Mouse (Mus musculus) CH12.LX (cell line): Measurements from ENCODE around the gene Perp. TPM values are rescaled to one million over a fixed set of nuclear protein-coding genes. Genes with fewer than 3 reads are reported as not detected.

Experiments used
- DNase-seq: peaks from one replicate; pipeline ENCODE4 v3.0.0-alpha.2; 2013; ENCODE audit errors: extremely low read depth
- H3K27ac ChIP-seq: 2 replicates; pipeline ENCODE4 v1.5.1; 2012; ENCODE audit warnings: low read depth, mild to moderate bottlenecking, control low read depth, moderate library complexity; ENCODE audit not compliant: insufficient read depth
- H3K27me3 ChIP-seq: replicated peaks from 2 replicates; pipeline ENCODE3; 2012; ENCODE audit warnings: inconsistent platforms
- H3K36me3 ChIP-seq, 2 experiments: replicated peaks in 1 of 2; 2 replicates each; pipeline versions ENCODE3 to v1.6.1; 2012; ENCODE audit warnings: inconsistent platforms in 1 of 2, low read length in 1 of 2, mild to moderate bottlenecking in 1 of 2, mixed read lengths in 1 of 2, moderate library complexity in 1 of 2; ENCODE audit not compliant: control insufficient read depth in 1 of 2, insufficient read depth in 1 of 2
- H3K4me1 ChIP-seq, 2 experiments: 2 replicates each; pipeline ENCODE4 v1.6.1; 2012; ENCODE audit warnings: inconsistent platforms in 1 of 2, moderate library complexity in 1 of 2; ENCODE audit not compliant: insufficient read depth in 2 of 2, control insufficient read depth in 1 of 2
- H3K4me2 ChIP-seq: 2 replicates; pipeline ENCODE4 v1.6.1; 2012; ENCODE audit warnings: low read depth, mild to moderate bottlenecking, control low read depth; ENCODE audit not compliant: poor library complexity, insufficient read depth, severe bottlenecking
- H3K4me3 ChIP-seq, 3 experiments: fragments of 150-350 bp in 1 of 3; sonication (generic) in 1 of 3; replicated peaks in 1 of 3; 2 replicates each; pipeline versions ENCODE3 to v1.5.1; 2011 to 2012; ENCODE audit warnings: low read depth in 2 of 3, low read length in 2 of 3, mild to moderate bottlenecking in 2 of 3, moderate library complexity in 2 of 3, control low read depth in 1 of 3, improper control_type of control experiment in 1 of 3, inconsistent platforms in 1 of 3, mixed read lengths in 1 of 3; ENCODE audit not compliant: poor library complexity in 1 of 3
- H3K79me2 ChIP-seq: replicated peaks from 2 replicates; pipeline ENCODE4 v1.6.1; 2012; ENCODE audit warnings: mild to moderate bottlenecking, moderate library complexity; ENCODE audit not compliant: control insufficient read depth, poor library complexity, insufficient read depth, severe bottlenecking; ENCODE audit errors: extremely low read depth
- H3K9ac ChIP-seq: 2 replicates; pipeline ENCODE4 v1.6.1; 2012; ENCODE audit warnings: low read depth, mild to moderate bottlenecking, control low read depth, moderate library complexity; ENCODE audit not compliant: insufficient read depth
- H3K9me3 ChIP-seq: replicated peaks from 2 replicates; pipeline ENCODE3; 2012; ENCODE audit warnings: low read length, inconsistent platforms, mixed read lengths
- E2F4 ChIP-seq: IDR thresholded peaks from 2 replicates; pipeline ENCODE4 v1.6.1; 2011; ENCODE audit warnings: low read depth, low read length, improper control_type of control experiment; ENCODE audit not compliant: insufficient replicate concordance
- EP300 ChIP-seq: IDR thresholded peaks from 2 replicates; pipeline ENCODE4 v1.6.1; 2011; ENCODE audit warnings: low read length, improper control_type of control experiment
- JUN ChIP-seq: IDR thresholded peaks from 2 replicates; pipeline ENCODE4 v1.6.1; 2011; ENCODE audit warnings: low read depth, mild to moderate bottlenecking, low read length, improper control_type of control experiment, moderate library complexity; ENCODE audit not compliant: insufficient read depth
- KAT2A ChIP-seq: IDR thresholded peaks from 2 replicates; pipeline ENCODE4 v1.6.1; 2012; ENCODE audit warnings: low read length, improper control_type of control experiment, inconsistent platforms; ENCODE audit not compliant: insufficient replicate concordance
- MAFK ChIP-seq: IDR thresholded peaks from 2 replicates; pipeline ENCODE4 v1.6.1; 2011; ENCODE audit warnings: low read length, improper control_type of control experiment; ENCODE audit not compliant: insufficient replicate concordance
- MAX ChIP-seq: IDR thresholded peaks from 2 replicates; pipeline ENCODE4 v1.6.1; 2011; ENCODE audit warnings: low read length, improper control_type of control experiment
- MEF2A ChIP-seq: IDR thresholded peaks from 2 replicates; pipeline ENCODE4 v1.6.1; 2014; ENCODE audit warnings: low read depth, mild to moderate bottlenecking, inconsistent platforms, low read length, improper control_type of control experiment, borderline replicate concordance
- POLR2AphosphoS2 ChIP-seq: IDR thresholded peaks from 2 replicates; pipeline ENCODE4 v1.6.1; 2011; ENCODE audit warnings: low read depth, low read length, improper control_type of control experiment
- RCOR1 ChIP-seq: conservative IDR thresholded peaks from 2 replicates; pipeline ENCODE4 v1.6.1; 2012; ENCODE audit warnings: low read depth, mild to moderate bottlenecking, inconsistent platforms, low read length, improper control_type of control experiment
- SIN3A ChIP-seq: IDR thresholded peaks from 2 replicates; pipeline ENCODE4 v1.6.1; 2012; ENCODE audit warnings: low read length, improper control_type of control experiment, inconsistent platforms
- TBP ChIP-seq: conservative IDR thresholded peaks from 2 replicates; pipeline ENCODE4 v1.6.1; 2011; ENCODE audit warnings: low read depth, low read length, improper control_type of control experiment
- TCF12 ChIP-seq: IDR thresholded peaks from 2 replicates; pipeline ENCODE4 v1.6.1; 2014; ENCODE audit warnings: low read depth, mild to moderate bottlenecking, inconsistent platforms, low read length, improper control_type of control experiment
- USF1 ChIP-seq: IDR thresholded peaks from 2 replicates; pipeline ENCODE4 v1.6.1; 2014; ENCODE audit warnings: low read depth, mild to moderate bottlenecking, inconsistent platforms, low read length, improper control_type of control experiment
- ZC3H11A ChIP-seq: IDR thresholded peaks from 2 replicates; pipeline ENCODE4 v1.6.1; 2012; ENCODE audit warnings: low read depth, mild to moderate bottlenecking, inconsistent platforms, low read length, improper control_type of control experiment
- ZMIZ1 ChIP-seq: IDR thresholded peaks from 2 replicates; pipeline ENCODE4 v1.6.1; 2012; ENCODE audit warnings: low read depth, mild to moderate bottlenecking, inconsistent platforms, low read length, improper control_type of control experiment
- dilution Hi-C: fragments of 300-500 bp; cut with MboI; formaldehyde crosslinking; loops from 2 replicates; pipeline ENCODE4 v1.14.3; 2020; ENCODE audit warnings: low sequenced_read_pairs; ENCODE audit not compliant: extremely low pct_unique_long_range_greater_than_20kb, extremely low pct_ligation_motif_present
- in situ Hi-C: fragments of 300-500 bp; cut with MboI; formaldehyde crosslinking; loops from 3 replicates; pipeline ENCODE4 v1.14.3; 2019; ENCODE audit warnings: low sequenced_read_pairs, low pct_ligation_motif_present, low pct_unique_long_range_greater_than_20kb, mixed read lengths
- polyA plus RNA-seq: library from polyadenylated mRNA; unstranded; fragments of >175 nt; gene quantifications from 2 replicates; pipeline ENCODE4 v1.2.1, GENCODE M21; 2012; ENCODE audit warnings: low read depth; ENCODE audit not compliant: insufficient read length
- total RNA-seq, 2 experiments: library from RNA; depleted of rRNA; stranded (reverse); fragments of 300-350 nt in 1 of 2; fragments of >200 nt in 1 of 2; gene quantifications; 2 replicates each; pipeline ENCODE4 v1.2.3; 2012 to 2014

Gene Perp
- total and polyA plus RNA-seq, 3 experiments: 0.51 TPM; not detected in 2

- dilution Hi-C loops (no loop called here), in situ Hi-C loops (loop anchor here (25.0 kb wide), 1 partner anchor 317 kb away; no protein-coding TSS in a partner anchor)
- no peak for DNase-seq
- H3K9me3 ChIP-seq: no peaks in the 10 kb centered on the region
- H3K9ac ChIP-seq: no peak overlapping the region
- H3K4me2 ChIP-seq: no peak overlapping the region
- TF ChIP-seq ZMIZ1 (no peak), KAT2A (no peak), MAFK (no peak), E2F4 (no peak), MAX (no peak), SIN3A (no peak), TCF12 (no peak), POLR2AphosphoS2 (no peak), JUN (no peak)
- no peak overlapping the region for H3K4me3 ChIP-seq
- no peaks in the 10 kb centered on the region for H3K27me3 ChIP-seq
- H3K4me1 ChIP-seq: peaks cover 7 to 39% of the 10 kb centered on the region in 2 experiments
- no peaks in the 10 kb centered on the region for H3K36me3 ChIP-seq
- H3K79me2 ChIP-seq: no peaks in the 10 kb centered on the region
- no peak overlapping the region for H3K27ac ChIP-seq
These were observed 34.3 kb downstream of the Perp start for GRCm38 (mm10) chr10:18879160-18879559.

- TF ChIP-seq MEF2A (no peak), TCF12 (no peak), SIN3A (no peak), USF1 (no peak), EP300 (peak; percentile 37; the same call in 1 of the 2 replicates), ZC3H11A (no peak), TBP (no peak), RCOR1 (no peak)
- Histone ChIP-seq H3K4me1 (peaks cover 7 to 44% of the 10 kb centered on the region in 2 experiments), H3K4me3 (no peak overlapping the region), H3K36me3 (no peaks in the 10 kb centered on the region), H3K4me2 (no peak overlapping the region), H3K9ac (no peak overlapping the region), H3K27ac (no peak overlapping the region), H3K9me3 (no peaks in the 10 kb centered on the region), H3K27me3 (no peaks in the 10 kb centered on the region), H3K79me2 (no peaks in the 10 kb centered on the region)
- in situ Hi-C loops (loop anchor here (25.0 kb wide), 1 partner anchor 317 kb away; no protein-coding TSS in a partner anchor), dilution Hi-C loops (no loop called here)
- DNase-seq: peak; percentile 46
These were observed 34.9 kb downstream of the Perp start for GRCm38 (mm10) chr10:18879690-18880089.
